Mouse (Mus musculus): ENCODE results near the gene Rap1gap. TPM values are rescaled to one million over a fixed set of nuclear protein-coding genes. Genes with fewer than 3 reads are reported as not detected.

The Rap1gap gene
- polyA plus RNA-seq, 1 experiment from 2014 or later: 22.7 TPM

DNA sequence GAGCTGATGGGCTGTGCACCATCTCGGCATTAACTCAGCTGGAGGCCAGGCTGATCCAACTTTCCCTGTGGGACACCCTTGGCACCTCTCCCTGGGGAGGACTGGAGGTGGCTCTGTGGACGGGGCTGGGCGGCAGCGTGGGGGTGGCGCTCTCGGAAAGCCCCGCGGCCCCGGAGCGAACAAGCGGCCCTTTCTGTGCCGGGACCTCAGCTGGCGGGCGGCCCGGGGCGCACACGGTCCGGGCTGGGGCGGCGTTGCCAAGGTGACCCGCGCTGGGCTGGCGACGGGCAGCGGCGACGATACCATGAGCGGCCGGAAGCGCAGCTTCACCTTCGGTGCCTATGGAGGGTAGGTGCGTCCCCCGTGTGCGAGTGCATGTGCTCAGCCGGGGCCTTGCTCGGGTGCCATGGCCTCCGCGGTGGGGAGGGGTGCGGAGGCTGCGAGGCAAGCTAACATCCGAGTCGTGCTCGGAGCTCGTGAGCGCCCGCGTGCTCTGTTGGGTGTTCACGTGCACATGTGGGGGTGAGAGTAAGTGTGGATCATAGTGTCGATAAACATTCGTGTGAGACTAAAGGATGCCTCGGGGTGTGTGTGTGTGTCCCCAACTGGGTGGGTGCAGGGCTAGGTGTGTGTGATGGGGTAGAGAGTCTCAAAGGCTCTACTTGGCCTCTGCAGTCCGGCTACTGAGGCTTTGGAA is 17.0 kb downstream of the Rap1gap start:
- Histone ChIP-seq H3K27me3 (replicated peaks) (peaks cover 35% of the 10 kb centered on the region), H3K4me2 (replicated peaks) (peak overlapping the region; percentile 71)
- WGBS: 3% methylated on average over 52 of the region's 52 CpGs

DNA sequence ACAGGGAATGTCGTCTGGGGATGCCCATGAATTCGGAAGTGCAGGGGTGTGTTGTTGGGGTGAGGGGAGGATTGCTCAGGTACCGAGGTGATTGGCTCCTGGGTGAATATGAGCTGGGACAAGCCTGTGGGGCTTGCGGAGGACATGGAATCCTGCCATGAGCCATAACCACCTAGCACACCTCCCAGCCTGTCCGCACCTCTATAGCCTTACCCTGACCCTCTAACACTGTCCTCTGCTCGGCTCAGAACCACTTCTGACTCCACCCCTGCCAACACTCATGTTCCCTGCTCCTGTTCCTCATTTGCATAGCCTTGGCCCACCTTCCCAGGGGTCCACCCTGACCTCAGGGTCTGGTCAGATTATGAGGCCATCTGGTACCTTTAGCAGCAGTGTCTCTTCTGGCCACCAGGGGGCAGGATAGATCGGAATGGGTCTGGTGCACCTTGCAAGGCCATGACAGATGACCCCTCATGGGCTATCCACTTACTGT is 18.5 kb downstream of the Rap1gap start:
- Histone ChIP-seq H3K36me3 (no peaks in the 10 kb centered on the region), H3K4me2 (replicated peaks) (no peak overlapping the region), H3K9me3 (no peaks in the 10 kb centered on the region), H3K27me3 (replicated peaks) (peaks cover 35% of the 10 kb centered on the region), H3K27ac (no peak overlapping the region), H3K4me3 (replicated peaks) (no peak overlapping the region), H3K9ac (no peak overlapping the region), H3K4me1 (replicated peaks) (peaks cover 18% of the 10 kb centered on the region)
- 42% methylated on average over 7 of the region's 7 CpGs for WGBS
- no peak for ATAC-seq

More for the DNA sequence above, 17.0 kb downstream of the Rap1gap start:
- no peaks in the 10 kb centered on the region for H3K36me3 ChIP-seq
- ATAC-seq: peak; percentile 32
- H3K4me1 ChIP-seq (replicated peaks): peaks cover 13% of the 10 kb centered on the region
- H3K27ac ChIP-seq: no peak overlapping the region
- 0 out of 2 replicates have a peak overlapping the region, but pooled peaks have one; percentile 34 for H3K9ac ChIP-seq
- H3K9me3 ChIP-seq: no peaks in the 10 kb centered on the region
- peak overlapping the region; percentile 29 for H3K4me3 ChIP-seq (replicated peaks)

DNA sequence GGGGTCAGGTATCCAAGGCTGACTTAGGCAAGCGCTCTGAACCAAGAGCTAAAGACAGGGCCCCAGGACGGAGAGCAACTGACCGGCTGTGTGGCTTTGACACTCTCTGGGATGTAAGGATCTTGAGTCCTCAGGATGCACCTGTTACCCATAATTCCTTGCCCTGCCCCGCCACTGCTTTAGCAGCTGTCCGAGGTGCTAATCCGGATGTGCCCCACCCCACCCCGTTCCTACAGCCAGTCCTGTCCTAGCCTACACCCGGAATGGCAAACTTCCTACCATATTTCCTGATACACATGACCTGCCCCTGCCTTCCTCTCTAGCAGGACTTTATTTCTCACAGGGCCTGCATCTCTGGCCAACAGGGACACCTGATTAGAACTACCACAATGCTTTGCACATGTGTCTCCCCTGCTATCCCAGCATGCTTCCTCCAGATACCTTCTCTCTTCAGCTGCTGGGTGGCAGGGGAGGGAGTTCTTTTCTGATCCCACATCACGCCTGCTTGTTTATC is 20.4 kb downstream of the Rap1gap start:
- H3K9me3 ChIP-seq: no peaks in the 10 kb centered on the region
- H3K4me3 ChIP-seq (replicated peaks): no peak overlapping the region
- no peak for ATAC-seq
- whole genome bisulfite sequencing: 21% methylated on average over 9 of the region's 9 CpGs
- H3K27me3 ChIP-seq (replicated peaks): peaks cover 31% of the 10 kb centered on the region
- no peaks in the 10 kb centered on the region for H3K36me3 ChIP-seq
- H3K4me2 ChIP-seq (replicated peaks): no peak overlapping the region
- H3K27ac ChIP-seq: no peak overlapping the region
- H3K4me1 ChIP-seq (replicated peaks): peaks cover 18% of the 10 kb centered on the region
- no peak overlapping the region for H3K9ac ChIP-seq

DNA sequence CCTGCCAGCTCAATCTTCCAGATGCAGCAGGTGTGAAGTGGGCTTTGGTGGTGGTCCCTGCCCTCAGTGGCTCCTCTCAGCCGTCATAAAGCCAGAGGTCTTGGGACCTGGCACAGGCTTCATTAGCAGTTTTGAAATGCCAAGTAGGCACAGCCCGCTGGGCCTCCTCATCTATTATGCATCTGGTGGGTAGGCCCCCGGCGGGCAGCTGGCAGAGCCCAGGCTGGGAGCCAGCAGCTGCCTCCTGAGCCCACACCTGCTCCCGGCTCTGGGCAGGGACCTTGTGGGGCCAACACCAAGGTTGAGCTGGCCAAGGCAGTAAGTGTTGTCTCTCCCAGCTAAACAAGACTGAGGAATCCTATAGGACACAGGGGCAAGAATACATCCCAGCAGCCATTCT is 21.8 kb downstream of the Rap1gap start:
- peaks cover 17% of the 10 kb centered on the region for H3K27me3 ChIP-seq (replicated peaks)
- H3K4me2 ChIP-seq (replicated peaks): no peak overlapping the region
- WGBS: 82% methylated on average over 5 of the region's 5 CpGs
- H3K9me3 ChIP-seq: no peaks in the 10 kb centered on the region
- H3K36me3 ChIP-seq: no peaks in the 10 kb centered on the region
- H3K9ac ChIP-seq: no peak overlapping the region
- H3K4me3 ChIP-seq (replicated peaks): no peak overlapping the region
- H3K4me1 ChIP-seq (replicated peaks): peaks cover 16% of the 10 kb centered on the region
- H3K27ac ChIP-seq: no peak overlapping the region
- 0 out of 2 replicates have a peak, but pooled peaks have one; percentile 29 for ATAC-seq

DNA sequence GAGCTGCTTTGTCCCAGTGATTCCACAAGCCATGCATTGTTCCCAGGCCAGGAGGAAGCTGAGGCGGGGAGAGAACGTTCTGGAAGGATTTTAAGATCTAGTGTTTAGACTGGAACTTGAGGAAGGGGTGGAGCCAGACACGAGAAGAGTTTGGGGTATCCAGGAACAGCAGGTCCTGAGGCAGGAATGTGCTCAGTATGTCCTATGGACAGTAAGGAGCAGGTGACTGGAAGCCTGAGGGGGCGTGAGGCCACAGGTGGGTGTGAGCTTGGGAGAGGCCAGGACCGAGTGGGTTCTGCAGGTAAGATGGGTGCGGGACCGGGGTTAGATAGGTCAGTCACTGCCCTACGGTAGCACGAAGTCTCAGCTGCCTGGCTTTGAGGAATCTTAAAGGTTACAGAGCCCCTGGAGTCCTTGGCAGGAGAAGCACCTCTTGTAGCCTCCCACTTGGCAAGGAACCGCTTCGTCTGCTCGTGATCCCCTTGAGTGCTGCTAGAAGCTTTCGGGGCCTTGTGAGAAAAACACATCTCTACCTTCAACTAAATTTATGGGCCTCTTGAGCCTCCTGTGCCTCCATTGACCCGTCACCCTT is 22.8 kb downstream of the Rap1gap start:
- ATAC-seq: no peak
- Histone ChIP-seq H3K9me3 (no peaks in the 10 kb centered on the region), H3K4me2 (replicated peaks) (no peak overlapping the region), H3K36me3 (no peaks in the 10 kb centered on the region), H3K4me3 (replicated peaks) (no peak overlapping the region), H3K4me1 (replicated peaks) (peaks cover 8% of the 10 kb centered on the region), H3K9ac (no peak overlapping the region), H3K27me3 (replicated peaks) (peaks cover 7% of the 10 kb centered on the region), H3K27ac (no peak overlapping the region)
- WGBS: 57% methylated on average over 14 of the region's 14 CpGs

DNA sequence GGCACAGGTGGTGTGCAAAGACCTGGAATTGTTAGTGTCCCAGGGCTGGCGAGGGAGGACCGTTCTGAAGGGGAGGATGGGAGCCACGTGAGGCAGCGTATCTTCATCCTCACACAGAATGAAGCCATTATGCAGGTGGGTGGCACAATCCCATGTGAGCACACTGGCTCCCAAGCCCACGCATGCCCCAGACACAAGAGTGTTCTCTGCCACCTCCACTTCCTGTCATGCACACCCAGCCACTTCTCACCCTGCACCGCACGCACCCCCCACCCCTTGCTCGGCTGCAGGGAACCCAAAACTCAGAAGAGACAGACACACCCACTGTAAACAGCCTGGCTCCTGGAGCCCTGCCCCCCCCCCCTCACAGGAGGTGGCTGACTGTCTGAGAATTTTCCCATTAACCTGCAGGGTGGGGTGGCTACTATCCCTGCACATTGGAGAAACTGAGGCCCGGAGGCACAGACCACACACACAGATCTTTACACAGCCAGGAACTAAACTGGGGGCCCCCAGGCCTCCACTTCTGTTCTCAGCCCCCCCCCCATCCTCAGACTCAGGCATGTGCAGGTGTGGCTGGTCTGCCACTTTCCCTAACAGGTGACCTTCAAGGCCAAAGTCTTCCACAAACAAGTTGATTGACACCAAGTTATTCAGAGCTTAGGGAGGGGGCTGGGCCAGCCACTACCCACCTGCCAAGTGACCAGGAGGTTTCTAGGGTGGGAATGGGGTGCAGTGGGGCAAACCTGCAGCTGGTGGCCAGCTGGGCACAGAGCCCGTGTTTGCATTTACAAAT is 27.8 kb downstream of the Rap1gap start:
- Histone ChIP-seq H3K36me3 (no peaks in the 10 kb centered on the region), H3K4me2 (replicated peaks) (no peak overlapping the region), H3K4me3 (replicated peaks) (no peak overlapping the region), H3K27me3 (replicated peaks) (no peaks in the 10 kb centered on the region), H3K27ac (no peak overlapping the region), H3K4me1 (replicated peaks) (peaks cover 12% of the 10 kb centered on the region), H3K9ac (no peak overlapping the region), H3K9me3 (no peaks in the 10 kb centered on the region)
- ATAC-seq: peak; percentile 34; the same call in 1 of the 2 replicates
- WGBS: 63% methylated on average over 10 of the region's 10 CpGs

DNA sequence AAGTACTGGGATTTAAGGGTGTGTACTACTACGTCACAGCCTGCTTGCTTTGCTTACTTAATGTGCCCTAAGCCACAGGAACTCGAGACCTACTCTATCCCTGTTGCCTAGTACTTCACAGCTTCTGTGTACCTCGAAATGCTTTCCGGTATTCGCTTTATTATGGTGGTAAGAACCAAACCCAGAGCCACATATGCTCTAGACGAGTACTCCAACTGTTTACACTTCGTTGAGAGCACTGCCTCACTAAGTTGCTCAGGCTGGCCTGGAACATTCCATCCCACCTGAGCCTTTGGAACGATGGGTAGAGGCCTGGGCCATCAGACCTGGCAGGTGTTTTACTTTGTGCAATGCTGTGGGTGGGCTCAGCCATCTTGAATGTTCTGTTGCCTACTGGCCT is 30.8 kb downstream of the Rap1gap start:
- Histone ChIP-seq H3K4me2 (replicated peaks) (no peak overlapping the region), H3K4me1 (replicated peaks) (peaks cover 32% of the 10 kb centered on the region), H3K27ac (peak overlapping the region; percentile 71), H3K36me3 (no peaks in the 10 kb centered on the region), H3K9ac (no peak overlapping the region), H3K27me3 (replicated peaks) (no peaks in the 10 kb centered on the region), H3K9me3 (no peaks in the 10 kb centered on the region), H3K4me3 (replicated peaks) (no peak overlapping the region)
- ATAC-seq: no peak
- 60% methylated on average over 8 of the region's 8 CpGs for whole genome bisulfite sequencing

DNA sequence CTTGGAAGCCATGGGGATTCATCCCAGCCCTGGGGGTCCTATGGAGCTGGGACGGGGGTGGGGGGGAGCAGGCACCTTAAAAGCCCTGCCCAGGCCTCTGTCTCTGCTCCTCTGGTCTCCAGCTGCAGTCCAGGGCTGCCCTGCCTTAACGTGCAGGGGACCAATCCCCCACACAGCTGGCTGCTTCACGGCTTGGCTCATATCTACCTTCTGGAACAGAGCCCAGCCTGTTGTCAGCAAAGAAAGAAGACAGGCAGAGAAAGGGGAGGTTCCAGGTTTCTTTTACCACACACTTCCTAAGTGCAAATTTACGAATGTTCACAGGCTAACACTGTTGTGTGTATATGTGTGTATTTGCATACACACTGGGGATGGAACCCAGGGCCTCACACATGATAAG is 31.4 kb downstream of the Rap1gap start:
- Histone ChIP-seq H3K4me2 (replicated peaks) (no peak overlapping the region), H3K4me3 (replicated peaks) (no peak overlapping the region), H3K27ac (peak overlapping the region; percentile 71), H3K27me3 (replicated peaks) (no peaks in the 10 kb centered on the region), H3K4me1 (replicated peaks) (peaks cover 34% of the 10 kb centered on the region), H3K9me3 (no peaks in the 10 kb centered on the region), H3K9ac (no peak overlapping the region), H3K36me3 (no peaks in the 10 kb centered on the region)
- peak; percentile 42; the same call in 1 of the 2 replicates for ATAC-seq
- 18% methylated on average over 4 of the region's 4 CpGs for WGBS

DNA sequence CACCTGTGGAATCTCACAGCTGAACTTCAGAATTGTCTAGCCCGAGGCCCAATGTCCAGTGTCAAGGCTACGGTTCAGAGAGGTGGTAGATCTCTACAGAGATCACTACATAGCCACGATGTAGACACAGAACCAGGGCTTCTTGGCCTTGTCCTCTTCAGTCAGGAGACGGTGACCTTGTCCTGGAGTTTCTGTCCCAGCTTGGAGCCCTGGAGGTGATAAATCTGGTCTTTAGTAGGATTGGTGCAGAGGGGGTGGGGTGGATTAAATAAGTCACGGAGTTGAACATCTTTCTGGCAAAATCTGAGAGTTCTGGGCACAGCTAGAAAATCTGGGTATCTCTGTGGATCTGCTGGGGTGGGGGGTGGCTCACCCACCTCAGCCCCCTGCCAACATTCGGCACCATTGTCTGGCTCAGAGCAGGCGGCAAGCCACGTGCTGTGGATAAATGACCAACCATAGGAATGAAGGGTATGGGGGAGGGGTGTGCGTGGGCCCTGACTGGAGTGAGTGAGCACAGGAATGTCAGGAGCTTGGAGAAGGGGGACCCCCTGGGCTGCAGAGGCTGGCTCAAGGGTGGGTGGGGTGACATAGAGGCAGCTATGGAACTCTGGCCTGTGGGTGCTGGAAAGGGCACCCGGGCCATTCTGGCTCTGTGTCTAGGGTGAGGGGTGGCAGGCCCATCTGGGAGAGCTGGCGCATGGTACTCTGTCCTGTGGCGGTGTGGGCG is 32.8 kb downstream of the Rap1gap start:
- no peaks in the 10 kb centered on the region for H3K9me3 ChIP-seq
- H3K27me3 ChIP-seq (replicated peaks): no peaks in the 10 kb centered on the region
- H3K4me3 ChIP-seq (replicated peaks): no peak overlapping the region
- no peak overlapping the region for H3K4me2 ChIP-seq (replicated peaks)
- WGBS: 67% methylated on average over 13 of the region's 13 CpGs
- H3K4me1 ChIP-seq (replicated peaks): peaks cover 41% of the 10 kb centered on the region
- no peaks in the 10 kb centered on the region for H3K36me3 ChIP-seq
- ATAC-seq: peak; percentile 35
- peak overlapping the region; percentile 60 for H3K27ac ChIP-seq
- no peak overlapping the region for H3K9ac ChIP-seq

DNA sequence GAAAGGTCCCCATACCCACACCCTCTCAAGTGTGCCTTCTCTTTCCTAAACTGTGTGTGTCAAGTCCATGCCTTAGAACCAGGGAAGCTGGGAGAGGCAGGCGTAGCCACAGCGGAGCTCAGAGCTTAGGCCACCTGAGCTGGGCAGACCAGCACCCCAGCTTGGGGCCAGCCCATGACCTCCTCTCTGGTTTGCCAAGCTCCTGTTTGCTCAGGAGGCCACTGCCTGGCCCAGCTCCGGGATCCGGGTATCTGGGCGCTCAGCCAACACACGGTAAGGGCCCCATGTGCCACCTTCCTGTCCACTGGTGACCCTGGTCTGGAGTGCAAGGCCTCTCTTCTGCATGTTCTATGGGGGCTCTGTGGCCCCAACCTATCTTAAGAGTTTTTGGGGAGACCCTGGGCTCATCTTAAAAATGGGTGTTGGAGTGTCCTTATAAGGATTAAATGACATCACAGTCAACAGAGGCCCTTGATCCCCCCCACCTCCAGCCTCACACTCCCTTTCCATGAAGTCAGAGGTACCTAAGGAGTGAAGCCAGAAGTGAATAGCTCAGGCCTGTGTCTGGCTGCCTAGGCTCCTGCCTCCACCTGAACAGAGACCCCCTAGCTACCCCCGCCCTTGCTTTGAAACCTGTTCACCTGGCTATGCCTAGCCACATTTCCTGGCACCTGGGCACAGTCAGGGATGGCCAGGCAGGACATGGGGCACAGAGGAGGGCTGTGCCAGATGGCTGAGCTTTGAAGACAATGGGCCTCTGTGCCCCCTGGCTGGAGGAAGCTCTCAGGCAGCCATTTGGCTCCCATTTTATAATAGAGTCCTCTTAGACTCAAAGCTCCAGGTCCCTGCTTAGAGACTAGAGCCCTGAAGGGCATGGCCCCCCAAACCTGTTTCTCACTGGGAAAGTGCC is 33.8 kb downstream of the Rap1gap start:
- no peak overlapping the region for H3K4me2 ChIP-seq (replicated peaks)
- H3K27ac ChIP-seq: peak overlapping the region; percentile 60
- no peaks in the 10 kb centered on the region for H3K27me3 ChIP-seq (replicated peaks)
- H3K4me3 ChIP-seq (replicated peaks): no peak overlapping the region
- no peak overlapping the region for H3K9ac ChIP-seq
- peak; percentile 68 for ATAC-seq
- no peaks in the 10 kb centered on the region for H3K36me3 ChIP-seq
- no peaks in the 10 kb centered on the region for H3K9me3 ChIP-seq
- H3K4me1 ChIP-seq (replicated peaks): peaks cover 41% of the 10 kb centered on the region
- WGBS: 61% methylated on average over 7 of the region's 7 CpGs
